Mouse (Mus musculus) hindbrain, embryonic 15.5 days (tissue): ENCODE data around the gene Hmx1. TPM values are rescaled to one million over a fixed set of nuclear protein-coding genes. Genes with fewer than 3 reads are reported as not detected.

Source experiments
- ATAC-seq: fragments of 200-750 bp; cut with Nextera tagmentation; 2 replicates; pipeline ENCODE4 v1.8.0; 2017; ENCODE audit warnings: low read depth, moderate number of reproducible peaks, moderate TSS enrichment; ENCODE audit not compliant: low FRiP score
- H3K27ac ChIP-seq: fragments of 300-500 bp; sonication (generic); replicated peaks from 2 replicates; pipeline ENCODE4 v1.5.1; 2015; ENCODE audit warnings: mild to moderate bottlenecking, inconsistent platforms
- H3K27me3 ChIP-seq: fragments of 300-500 bp; sonication (generic); 2 replicates; pipeline ENCODE4 v1.6.1; 2015; ENCODE audit warnings: control low read depth, inconsistent platforms
- H3K36me3 ChIP-seq: fragments of 300-500 bp; sonication (generic); 2 replicates; pipeline ENCODE4 v1.6.1; 2015; ENCODE audit warnings: control low read depth, inconsistent platforms
- H3K4me1 ChIP-seq: fragments of 300-500 bp; sonication (generic); replicated peaks from 2 replicates; pipeline ENCODE4 v1.6.1; 2015; ENCODE audit warnings: control low read depth, inconsistent platforms
- H3K4me2 ChIP-seq: fragments of 300-500 bp; sonication (generic); 2 replicates; pipeline ENCODE4 v1.6.1; 2015; ENCODE audit warnings: moderate library complexity, mild to moderate bottlenecking, inconsistent platforms
- H3K4me3 ChIP-seq: fragments of 300-500 bp; sonication (generic); 2 replicates; pipeline ENCODE4 v1.5.1; 2015; ENCODE audit warnings: mild to moderate bottlenecking, inconsistent platforms
- H3K9ac ChIP-seq: fragments of 300-500 bp; sonication (generic); 2 replicates; pipeline ENCODE4 v1.6.1; 2015; ENCODE audit warnings: inconsistent platforms
- H3K9me3 ChIP-seq: fragments of 300-500 bp; sonication (generic); 2 replicates; pipeline ENCODE4 v1.6.1; 2016; ENCODE audit warnings: control low read depth, inconsistent platforms
- WGBS: fragments of 180-500 bp; shearing (Covaris S2); methylation state at CpG from one replicate; pipeline ENCODE4 v1.1.7; 2015; 5-methylcytosine and 5-hydroxymethylcytosine counted together
- polyA plus RNA-seq: library from polyadenylated mRNA; unstranded; fragments of >200 nt; fragmentation: Nextera tagmentation; extraction: Ambion mirVana; gene quantifications from 2 replicates; pipeline ENCODE4 v1.2.1, GENCODE M21; 2015

The Hmx1 gene
- polyA plus RNA-seq, 1 experiment from 2014 or later, result not detected

- Histone ChIP-seq H3K27ac (no peak overlapping the region), H3K27me3 (no peaks in the 10 kb centered on the region), H3K4me2 (no peak overlapping the region), H3K9ac (no peak overlapping the region), H3K4me3 (no peak overlapping the region), H3K4me1 (no peaks in the 10 kb centered on the region), H3K36me3 (no peaks in the 10 kb centered on the region), H3K9me3 (no peaks in the 10 kb centered on the region)
- 33% methylated on average over 8 of the region's 8 CpGs for WGBS
- no peak for ATAC-seq
These were observed 51.6 kb downstream of the Hmx1 start for GRCm38 (mm10) chr5:35440459-35440858.

- Histone ChIP-seq H3K9me3 (no peaks in the 10 kb centered on the region), H3K4me3 (no peak overlapping the region), H3K27ac (no peak overlapping the region), H3K27me3 (no peaks in the 10 kb centered on the region), H3K4me1 (no peaks in the 10 kb centered on the region), H3K36me3 (no peaks in the 10 kb centered on the region), H3K9ac (no peak overlapping the region), H3K4me2 (no peak overlapping the region)
- no peak for ATAC-seq
- 75% methylated on average over 8 of the region's 9 CpGs for WGBS
These were observed 52.5 kb downstream of the Hmx1 start for GRCm38 (mm10) chr5:35441411-35441810.

- no peaks in the 10 kb centered on the region for H3K36me3 ChIP-seq
- ATAC-seq, result no peak
- H3K4me2 ChIP-seq, result no peak overlapping the region
- H3K27me3 ChIP-seq, result no peaks in the 10 kb centered on the region
- no peak overlapping the region for H3K4me3 ChIP-seq
- H3K4me1 ChIP-seq, result peaks cover 12% of the 10 kb centered on the region
- H3K9ac ChIP-seq, result no peak overlapping the region
- H3K27ac ChIP-seq, result no peak overlapping the region
- WGBS, result 71% methylated on average over 12 of the region's 12 CpGs
- H3K9me3 ChIP-seq, result no peaks in the 10 kb centered on the region
These were observed 55.8 kb downstream of the Hmx1 start for GRCm38 (mm10) chr5:35444731-35445130.

GRCm38 (mm10) chr5:35447656-35448443 is 58.9 kb downstream of the Hmx1 start:
- H3K9me3 ChIP-seq, result no peaks in the 10 kb centered on the region
- H3K27me3 ChIP-seq, result no peaks in the 10 kb centered on the region
- no peaks in the 10 kb centered on the region for H3K36me3 ChIP-seq
- WGBS, result 15% methylated on average over 27 of the region's 27 CpGs
- H3K4me3 ChIP-seq, result peak overlapping the region; percentile 32
- peak overlapping the region; percentile 55 for H3K9ac ChIP-seq
- H3K4me2 ChIP-seq, result peak overlapping the region; percentile 70
- H3K4me1 ChIP-seq, result peaks cover 12% of the 10 kb centered on the region
- H3K27ac ChIP-seq, result peak overlapping the region; percentile 60
- peak; percentile 90 for ATAC-seq

Other genes with a start within 250 kb of the Hmx1 start
- 1.0 and 1.1 TPM in 2 replicates for gene Adra2c, start 110.8 kb upstream of the Hmx1 start, polyA plus RNA-seq
- gene Cpz, start 136.6 kb downstream of the Hmx1 start, polyA plus RNA-seq, result 1.3 and 1.8 TPM in 2 replicates
- gene Trmt44, start 186.0 kb downstream of the Hmx1 start, polyA plus RNA-seq, result 7.0 and 7.1 TPM in 2 replicates
- gene Acox3, start 193.9 kb downstream of the Hmx1 start, polyA plus RNA-seq, result 12.3 and 13.4 TPM in 2 replicates